13 mouse cellular contexts compared by ENCODE assay signal in genomic region chr14:32894878-32895277, GRCm38 (mm10). TPM values are rescaled to one million over a fixed set of nuclear protein-coding genes. Genes with fewer than 3 reads are reported as not detected.
"Had no signal": no experiment of that assay in that cellular context is flagged by ENCODE, and none has a peak within 500 bp of the region (broad histone marks: within the 10 kb centered on the region; RNA-seq: fewer than 3 reads in every experiment).

No protein-coding gene starts in this region.

- DNase-seq: liver; liver, embryonic 13.5 days; liver, postnatal 0 days; thymus, adult 18-20 months; thymus, postnatal 14 days had no signal

- H3K9me3 ChIP-seq: liver, embryonic 13.5 days; megakaryocyte, embryonic 14.5 days; midbrain, embryonic 15.5 days; neural tube, embryonic 12.5 days had no signal

- H3K9ac ChIP-seq: liver, embryonic 13.5 days; liver, postnatal 0 days; midbrain, embryonic 15.5 days; neural tube, embryonic 12.5 days had no signal

- H3K4me1 ChIP-seq: liver, embryonic 13.5 days; megakaryocyte, embryonic 14.5 days had no signal

- H3K36me3 ChIP-seq: liver, embryonic 13.5 days; midbrain, embryonic 15.5 days; neural tube, embryonic 12.5 days had no signal

- H3K27me3 ChIP-seq: liver, embryonic 13.5 days; midbrain, embryonic 15.5 days; neural tube, embryonic 12.5 days had no signal

- ATAC-seq: liver, postnatal 0 days; midbrain, embryonic 15.5 days had no signal

- H3K4me3 ChIP-seq: layer of hippocampus, adult 2 months; liver, embryonic 13.5 days; megakaryocyte, embryonic 14.5 days; midbrain, embryonic 15.5 days; neural tube, embryonic 12.5 days had no signal

- H3K4me2 ChIP-seq: liver, embryonic 13.5 days; midbrain, embryonic 11.5 days; midbrain, embryonic 15.5 days; neural tube, embryonic 12.5 days had no signal

- H3K27ac ChIP-seq: layer of hippocampus, adult 2 months; liver, embryonic 13.5 days; macrophage; midbrain, embryonic 15.5 days; neural tube, embryonic 12.5 days had no signal

RNA-seq across cellular contexts. Expression of gene Vstm4, which starts 38.3 kb away (rescaled TPM):
- total RNA-seq: monocyte, adult 5-6 weeks; neutrophil, adult 5-6 weeks had no signal
